Mouse (Mus musculus) spleen, adult 12 weeks (tissue): Measurements from ENCODE around the gene Atg7.
"Not testable (repeated sequence)": the region's sequence is repeated elsewhere in the genome, so short reads cannot be mapped to it uniquely, and the experiment has no call there.

ENCODE experiments used
- DNase-seq: peaks from one replicate; pipeline ENCODE4 v3.0.0; 2022; ENCODE audit warnings: low spot score

The Atg7 gene

GRCm38 (mm10) chr6:114882675-114883074, 239.8 kb downstream of the Atg7 start:
- no peak for DNase-seq

- DNase-seq: no peak
These were observed 240.4 kb downstream of the Atg7 start for GRCm38 (mm10) chr6:114883261-114883740.

GRCm38 (mm10) chr6:114885129-114885528, 242.2 kb downstream of the Atg7 start:
- no peak for DNase-seq

- DNase-seq: no peak
These were observed 243.1 kb downstream of the Atg7 start for GRCm38 (mm10) chr6:114886012-114886411.

- DNase-seq: no peak
These were observed 243.8 kb downstream of the Atg7 start for GRCm38 (mm10) chr6:114886504-114887361.

- DNase-seq: no peak
These were observed 246.0 kb downstream of the Atg7 start for GRCm38 (mm10) chr6:114888922-114889321.

- not testable (repeated sequence) for DNase-seq
These were observed 247.1 kb downstream of the Atg7 start for GRCm38 (mm10) chr6:114889971-114890370.

GRCm38 (mm10) chr6:114890411-114891115, 247.7 kb downstream of the Atg7 start:
- DNase-seq: no peak

GRCm38 (mm10) chr6:114891272-114891671, 248.4 kb downstream of the Atg7 start:
- no peak for DNase-seq

- no peak for DNase-seq
These were observed 248.9 kb downstream of the Atg7 start for GRCm38 (mm10) chr6:114891771-114892170.

- DNase-seq: no peak
These were observed 249.5 kb downstream of the Atg7 start for GRCm38 (mm10) chr6:114892363-114892762.

- peak; percentile 50 for DNase-seq
These were observed 250.7 kb downstream of the Atg7 start for GRCm38 (mm10) chr6:114893427-114894209.

GRCm38 (mm10) chr6:114894548-114895106, 251.7 kb downstream of the Atg7 start:
- DNase-seq: no peak

- DNase-seq: no peak
These were observed 252.3 kb downstream of the Atg7 start for GRCm38 (mm10) chr6:114895191-114895590.

GRCm38 (mm10) chr6:114896281-114896680, 253.4 kb downstream of the Atg7 start:
- no peak for DNase-seq

- no peak for DNase-seq
These were observed 256.1 kb downstream of the Atg7 start for GRCm38 (mm10) chr6:114898949-114899348.

GRCm38 (mm10) chr6:114899652-114900051, 256.8 kb downstream of the Atg7 start:
- no peak for DNase-seq

- DNase-seq: no peak
These were observed 257.3 kb downstream of the Atg7 start for GRCm38 (mm10) chr6:114900194-114900593.

- DNase-seq: no peak
These were observed 258.5 kb downstream of the Atg7 start for GRCm38 (mm10) chr6:114901321-114901824.

GRCm38 (mm10) chr6:114901921-114902320, 259.0 kb downstream of the Atg7 start:
- no peak for DNase-seq

- DNase-seq: no peak
These were observed 261.3 kb downstream of the Atg7 start for GRCm38 (mm10) chr6:114904233-114904632.

- no peak for DNase-seq
These were observed 261.9 kb downstream of the Atg7 start for GRCm38 (mm10) chr6:114904818-114905217.
